Mouse (Mus musculus): ENCODE measurements around the gene Rassf1.
A peak's percentile ranks its signal among the peaks of the same experiment; 100 is the strongest.

The Rassf1 gene

GRCm38 (mm10) chr9:107551117-107551889 is at the start of gene Rassf1:
TSS of gene Rassf1 (plus strand) at chr9:107551555.
- DNase-seq: peak; percentile 85

- DNase-seq: no peak
These were observed 49.1 kb upstream of the Rassf1 start for GRCm38 (mm10) chr9:107502131-107502846.

GRCm38 (mm10) chr9:107504662-107505537 is 46.5 kb upstream of the Rassf1 start:
- no peak for DNase-seq

- no peak for DNase-seq
These were observed 43.1 kb upstream of the Rassf1 start for GRCm38 (mm10) chr9:107508266-107508665.

GRCm38 (mm10) chr9:107510384-107511100 is 40.8 kb upstream of the Rassf1 start:
- no peak for DNase-seq

GRCm38 (mm10) chr9:107511436-107511835 is 39.9 kb upstream of the Rassf1 start:
- no peak for DNase-seq

- no peak for DNase-seq
These were observed 39.0 kb upstream of the Rassf1 start for GRCm38 (mm10) chr9:107512326-107512725.

- DNase-seq: peak; percentile 86
These were observed 36.9 kb upstream of the Rassf1 start for GRCm38 (mm10) chr9:107514303-107514955.

GRCm38 (mm10) chr9:107520331-107520730 is 31.0 kb upstream of the Rassf1 start:
- DNase-seq: no peak

GRCm38 (mm10) chr9:107521190-107521589 is 30.2 kb upstream of the Rassf1 start:
- DNase-seq: no peak

- peak; percentile 16 for DNase-seq
These were observed 29.5 kb upstream of the Rassf1 start for GRCm38 (mm10) chr9:107521711-107522399.

- DNase-seq: no peak
These were observed 29.0 kb upstream of the Rassf1 start for GRCm38 (mm10) chr9:107522400-107522711.

GRCm38 (mm10) chr9:107526198-107527026 is 24.9 kb upstream of the Rassf1 start:
- peak; percentile 88 for DNase-seq

- DNase-seq: peak; percentile 92
These were observed 17.5 kb upstream of the Rassf1 start, which contains the start of gene Tmem115 for GRCm38 (mm10) chr9:107533791-107534407. TSS of gene Tmem115 (plus strand) at chr9:107533945.

- peak; percentile 64 for DNase-seq
These were observed 16.8 kb upstream of the Rassf1 start for GRCm38 (mm10) chr9:107534408-107535202.

- no peak for DNase-seq
These were observed 13.1 kb upstream of the Rassf1 start for GRCm38 (mm10) chr9:107538231-107538630.

GRCm38 (mm10) chr9:107538711-107539110 is 12.6 kb upstream of the Rassf1 start:
- DNase-seq: no peak

GRCm38 (mm10) chr9:107539940-107540339 is 11.4 kb upstream of the Rassf1 start:
- no peak for DNase-seq

- no peak for DNase-seq
These were observed 10.9 kb upstream of the Rassf1 start for GRCm38 (mm10) chr9:107540420-107540819.
